Mouse (Mus musculus) midbrain, embryonic 10.5 days (tissue): ENCODE measurements around the gene Dcaf6. TPM values are rescaled to one million over a fixed set of nuclear protein-coding genes. Genes with fewer than 3 reads are reported as not detected.

Experiments
- polyA plus RNA-seq: library from polyadenylated mRNA; unstranded; fragments of >200 nt; fragmentation: Nextera tagmentation; extraction: Ambion mirVana; gene quantifications from 2 replicates; pipeline ENCODE4 v1.2.1, GENCODE M21; 2016

Dcaf6 gene
- polyA plus RNA-seq, 1 experiment from 2014 or later, result 6.3 TPM

Other genes with a start within 250 kb of the Dcaf6 start
- gene Tiprl, start 223.5 kb downstream of the Dcaf6 start, polyA plus RNA-seq, result 91.5 and 99.2 TPM in 2 replicates
- 1.4 and 1.6 TPM in 2 replicates for gene Gpr161, start 164.7 kb downstream of the Dcaf6 start, polyA plus RNA-seq
- 96.4 and 97.5 TPM in 2 replicates for gene Mpc2, start 162 bp upstream of the Dcaf6 start, polyA plus RNA-seq
- gene Adcy10, start 24.7 kb upstream of the Dcaf6 start, polyA plus RNA-seq, result 0.05 and 0.20 TPM in 2 replicates
- gene Mpzl1, start 174.1 kb upstream of the Dcaf6 start, polyA plus RNA-seq, result 134 TPM in 2 replicates
- 8.6 and 8.7 TPM in 2 replicates for gene Rcsd1, start 249.3 kb upstream of the Dcaf6 start, polyA plus RNA-seq